Mouse (Mus musculus) thymus, adult 2 months (tissue): Measurements from ENCODE around the gene 4930523C07Rik.

Experiments used
- CTCF ChIP-seq: fragments of 200-500 bp; IDR thresholded peaks from 2 replicates; pipeline ENCODE4 v1.5.1; 2012; ENCODE audit warnings: mild to moderate bottlenecking, control low read depth, low read length, moderate library complexity, borderline replicate concordance; ENCODE audit not compliant: control insufficient read depth, poor library complexity, insufficient read depth; ENCODE audit errors: extremely low read depth
- POLR2A ChIP-seq: fragments of 200-500 bp; IDR thresholded peaks from 2 replicates; pipeline ENCODE4 v1.6.1; 2012; ENCODE audit warnings: mild to moderate bottlenecking, low read length, control low read depth, moderate library complexity; ENCODE audit not compliant: control insufficient read depth, poor library complexity, insufficient read depth; ENCODE audit errors: extremely low read depth

DNA sequence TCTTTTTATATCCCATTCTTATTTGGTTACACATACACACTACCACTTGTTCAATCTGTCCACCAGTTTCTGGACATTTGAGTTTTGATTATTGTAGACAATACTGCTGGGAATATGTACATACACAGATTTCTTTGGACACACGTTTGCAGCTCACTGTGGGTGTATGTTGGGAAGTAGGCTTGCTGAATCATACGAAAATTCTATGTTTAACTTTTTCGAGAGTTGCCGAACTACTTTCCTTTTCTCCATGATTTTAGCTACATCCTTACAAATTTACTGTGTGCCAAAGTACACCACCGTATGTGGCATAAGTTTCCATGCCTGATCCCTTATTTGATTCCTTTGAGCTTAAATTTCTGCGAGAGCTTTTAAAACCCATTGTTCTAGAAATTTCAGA, 6.7 kb downstream of the 4930523C07Rik start:
- TF ChIP-seq CTCF = no peak
- no peak for TF ChIP-seq POLR2A
